Mouse (Mus musculus) neutrophil, adult 65 days (primary cell): ENCODE data around the gene Gpx3. TPM values are rescaled to one million over a fixed set of nuclear protein-coding genes. Genes with fewer than 3 reads are reported as not detected.

Source experiments
- total RNA-seq: library from RNA; stranded (reverse); gene quantifications from 2 replicates; pipeline ENCODE4 v1.2.4, GENCODE M21; 2023

The Gpx3 gene
- 6.3 and 7.1 TPM in 2 replicates for total RNA-seq

DNA sequence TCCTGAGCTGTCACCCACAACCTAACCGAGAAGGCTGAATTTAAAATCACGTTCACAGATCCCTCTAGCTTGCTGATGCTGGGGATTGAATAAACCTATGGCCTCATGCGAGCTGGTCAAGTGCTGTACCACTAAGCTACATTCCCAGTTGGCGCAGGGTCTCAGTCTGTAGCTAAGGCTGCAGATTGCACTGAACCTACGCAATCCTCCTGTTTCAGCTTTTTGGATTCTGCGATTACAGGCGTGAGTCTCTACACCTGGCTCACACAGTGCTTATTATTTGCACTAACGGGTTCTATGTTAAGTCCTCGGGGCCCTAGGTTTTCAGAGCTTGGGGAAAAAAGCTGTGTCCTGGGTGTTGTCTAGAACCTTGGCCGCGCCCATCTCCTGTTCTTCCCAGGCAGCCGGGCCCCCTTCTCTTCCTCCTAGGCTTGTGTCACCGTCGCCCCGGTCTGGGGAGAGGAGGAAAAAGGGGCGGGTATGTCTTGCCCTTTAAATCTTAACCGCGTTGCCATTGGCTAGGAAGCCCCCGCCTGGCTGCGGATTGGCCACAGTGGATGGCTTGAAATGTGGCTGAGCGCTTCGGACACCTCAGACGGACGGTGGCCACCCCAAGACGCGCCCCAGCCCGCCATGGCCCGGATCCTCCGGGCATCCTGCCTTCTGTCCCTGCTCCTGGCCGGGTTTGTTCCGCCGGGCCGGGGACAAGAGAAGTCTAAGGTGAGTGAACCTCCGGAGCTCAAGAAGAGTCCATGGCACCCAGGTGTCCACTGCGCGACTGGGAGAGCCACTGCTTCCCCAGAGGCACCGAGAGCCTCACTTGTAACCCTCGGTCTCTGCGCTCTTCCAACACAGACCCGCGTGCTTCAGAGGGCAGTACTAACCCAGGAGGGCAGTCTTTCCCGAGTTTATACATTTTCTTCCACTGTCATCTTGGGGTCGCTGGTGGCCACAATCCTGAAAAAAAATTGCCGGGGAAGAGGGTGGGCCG is at the start of gene Gpx3:
Gene Gpx3, plus strand, starts transcription at position 121 of the 991 bp plus-strand sequence.

DNA sequence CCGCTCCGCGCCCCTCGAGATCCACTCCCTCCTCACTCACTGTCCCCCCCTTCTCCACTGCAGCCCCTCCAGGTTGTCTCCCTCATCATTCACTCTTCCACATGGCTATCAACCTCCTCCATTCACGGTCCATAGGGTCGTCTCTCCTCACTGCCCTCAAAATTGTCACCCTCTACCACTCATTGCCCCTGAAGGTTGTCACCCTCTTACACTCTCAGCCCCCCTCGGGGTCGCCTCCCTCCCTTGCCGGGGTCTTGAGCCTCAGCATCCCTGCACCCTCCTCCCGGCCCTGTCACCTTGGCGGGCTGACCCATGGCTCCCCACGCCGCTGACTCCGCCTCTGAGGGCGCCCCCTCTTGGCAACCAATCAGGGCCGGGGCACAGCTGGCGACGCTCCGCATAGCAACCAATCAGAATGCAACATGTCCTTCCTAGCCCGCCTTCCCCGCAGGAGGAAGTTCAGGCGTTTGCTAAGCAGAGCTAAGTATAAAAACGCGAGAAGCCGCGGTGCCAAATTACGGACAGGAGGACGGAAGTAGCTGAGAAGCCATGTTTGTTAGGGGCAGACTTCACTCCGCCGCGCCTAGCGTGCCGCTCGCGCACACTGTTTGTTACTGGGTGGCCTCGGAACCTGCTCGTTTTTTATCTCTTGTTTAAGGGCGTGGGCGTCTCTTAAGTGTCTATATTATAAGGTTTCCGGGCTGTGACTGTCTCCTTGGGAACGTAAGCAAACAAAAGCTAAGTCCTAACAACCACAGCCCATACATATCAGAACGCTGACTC is 41.8 kb upstream of the Gpx3 start, which contains the start of gene Lyrm7:
Gene Lyrm7, minus strand, starts transcription at position 661 of the 783 bp plus-strand sequence.

DNA sequence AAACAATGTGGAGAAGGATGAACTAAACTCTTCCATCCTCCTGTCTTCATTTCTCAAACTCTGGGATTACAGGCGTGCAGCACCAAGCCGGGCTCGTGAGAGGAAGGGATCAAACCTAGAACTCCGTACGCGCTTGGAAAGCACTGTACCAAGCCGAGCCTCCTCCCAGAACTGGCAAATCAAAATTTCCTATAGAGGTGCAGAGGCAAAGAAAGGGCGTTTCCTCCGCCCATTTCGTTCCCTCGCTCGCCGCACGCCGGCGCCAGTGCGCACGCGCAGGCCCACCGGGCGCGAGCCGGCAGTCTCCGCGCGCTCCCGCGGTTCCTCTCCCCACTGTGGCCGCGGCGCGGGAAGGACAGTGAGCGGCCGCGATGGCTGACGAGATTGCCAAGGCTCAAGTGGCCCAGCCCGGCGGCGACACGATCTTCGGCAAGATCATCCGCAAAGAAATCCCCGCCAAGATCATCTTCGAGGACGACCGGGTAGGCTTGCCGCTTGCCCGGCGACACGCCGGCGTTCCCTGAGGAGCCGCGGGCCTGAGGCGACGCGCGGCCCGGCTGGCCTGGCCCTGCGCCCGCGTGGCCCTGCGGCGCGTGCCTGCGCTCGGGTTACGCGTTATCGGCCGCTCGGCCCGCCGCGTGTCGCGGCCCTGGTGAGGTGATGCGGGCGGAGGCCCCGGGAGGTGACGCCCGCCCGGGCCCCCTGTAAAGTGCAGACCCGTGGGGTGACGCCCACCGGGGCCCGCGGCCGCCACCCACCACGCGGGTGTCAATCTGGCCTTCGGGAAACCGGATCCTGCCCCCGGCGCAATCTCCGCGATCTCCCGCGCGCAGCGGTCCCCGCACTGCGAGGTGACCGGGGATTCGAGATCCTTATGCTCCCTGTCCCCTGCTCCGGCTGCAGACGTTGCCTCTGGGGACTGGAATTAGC is 35.9 kb upstream of the Gpx3 start, which contains the start of gene Hint1:
Gene Hint1, plus strand, starts transcription at position 265 of the 930 bp plus-strand sequence.

Other genes starting within 250 kb of the Gpx3 start
- 52.5 and 67.1 TPM in 2 replicates for gene Cdc42se2, start 114.8 kb upstream of the Gpx3 start, total RNA-seq
- 0.69 and 2.5 TPM in 2 replicates for gene Lyrm7, start 41.5 kb upstream of the Gpx3 start, total RNA-seq
- gene Hint1, start 36.1 kb upstream of the Gpx3 start, total RNA-seq: 86.5 and 92.4 TPM in 2 replicates
- 88.5 and 116 TPM in 2 replicates for gene Tnip1, start 60.5 kb downstream of the Gpx3 start, total RNA-seq
- gene Anxa6, start 131.0 kb downstream of the Gpx3 start, total RNA-seq: 90.1 and 100 TPM in 2 replicates
- 3.9 and 6.2 TPM in 2 replicates for gene Ccdc69, start 175.7 kb downstream of the Gpx3 start, total RNA-seq
- 94.1 and 101 TPM in 2 replicates for gene Gm2a, start 195.7 kb downstream of the Gpx3 start, total RNA-seq
- 0.36 TPM in 1 of 2 replicates, not detected in the other for gene Slc36a3, start 249.3 kb downstream of the Gpx3 start, total RNA-seq